Mouse (Mus musculus): ENCODE results near the gene Kit. TPM values are rescaled to one million over a fixed set of nuclear protein-coding genes. Genes with fewer than 3 reads are reported as not detected.

Gene Kit
- total and polyA plus RNA-seq, 2 experiments from 2014 or later, result 24.8 to 36.3 TPM

DNA sequence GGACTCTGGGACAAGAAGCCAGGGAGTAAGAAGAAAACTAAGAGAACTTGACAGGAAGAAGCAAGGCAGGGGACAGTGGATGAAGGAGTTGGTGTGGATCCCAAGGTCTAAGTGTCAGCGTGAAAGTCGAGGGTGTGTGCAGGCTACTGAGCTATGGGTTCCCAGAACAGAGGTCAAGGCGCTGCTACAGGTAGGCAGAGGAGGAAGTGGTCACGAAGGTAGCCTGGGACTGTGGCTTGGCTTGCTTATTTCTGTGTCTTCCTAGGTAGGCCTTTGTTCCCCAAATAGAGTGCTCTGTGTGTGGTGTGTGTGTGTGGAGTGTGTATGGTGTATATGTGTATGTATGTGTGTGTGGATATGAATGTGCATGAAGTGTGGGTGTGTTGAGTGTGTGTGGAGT lies 47.7 kb downstream of the Kit start:
- no peak overlapping the region for H3K4me2 ChIP-seq (ENCODE audit: low read depth)
- no peaks in the 10 kb centered on the region for H3K9me3 ChIP-seq (ENCODE audit: low read length)
- no peak overlapping the region for H3K4me3 ChIP-seq (ENCODE audit: low read depth, low read length)
- no peaks in the 10 kb centered on the region for H3K27me3 ChIP-seq (ENCODE audit: insufficient read depth, low read length)
- TF ChIP-seq CTCF (IDR thresholded peaks at IDR 0.05; ENCODE audit: low read depth), result no peak
- WGBS, result 94% methylated on average over 4 of the region's 4 CpGs
- no peak overlapping the region for H3K27ac ChIP-seq (ENCODE audit: low read depth, low read length)
- no peak overlapping the region for H3K9ac ChIP-seq
- DNase-seq, result no peak
- H3K4me1 ChIP-seq (ENCODE audit: insufficient read depth), result no peaks in the 10 kb centered on the region
- ATAC-seq, result no peak
- H3K36me3 ChIP-seq (ENCODE audit: insufficient read depth), result peaks cover 9% of the 10 kb centered on the region

DNA sequence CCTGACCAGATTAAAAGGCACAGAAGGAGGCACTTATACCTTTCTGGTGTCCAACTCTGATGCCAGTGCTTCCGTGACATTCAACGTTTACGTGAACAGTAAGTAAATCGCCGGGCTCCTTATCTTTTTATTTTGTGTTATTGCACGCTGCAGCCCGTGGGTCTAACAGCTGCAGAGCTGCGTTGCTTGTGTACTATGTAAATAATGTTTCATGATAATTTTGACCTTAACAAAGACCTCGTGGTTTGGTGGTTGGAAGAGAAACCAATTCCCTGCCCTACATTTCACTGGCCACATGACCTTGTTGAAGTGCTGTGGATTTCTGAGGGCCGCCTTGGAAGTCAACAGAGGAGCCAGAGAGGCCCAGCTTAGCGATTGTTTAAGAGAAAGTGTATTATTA lies 48.3 kb downstream of the Kit start:
- DNase-seq, result no peak
- Histone ChIP-seq H3K9ac (no peak overlapping the region), H3K4me1 (ENCODE audit: insufficient read depth) (no peaks in the 10 kb centered on the region), H3K4me3 (ENCODE audit: low read depth, low read length) (no peak overlapping the region), H3K4me2 (ENCODE audit: low read depth) (no peak overlapping the region), H3K27ac (ENCODE audit: low read depth, low read length) (no peak overlapping the region), H3K36me3 (ENCODE audit: insufficient read depth) (peaks cover 9% of the 10 kb centered on the region), H3K27me3 (ENCODE audit: insufficient read depth, low read length) (no peaks in the 10 kb centered on the region), H3K9me3 (ENCODE audit: low read length) (no peaks in the 10 kb centered on the region)
- WGBS, result 88% methylated on average over 11 of the region's 11 CpGs
- no peak for ATAC-seq
- no peak for TF ChIP-seq CTCF (IDR thresholded peaks at IDR 0.05; ENCODE audit: low read depth)

DNA sequence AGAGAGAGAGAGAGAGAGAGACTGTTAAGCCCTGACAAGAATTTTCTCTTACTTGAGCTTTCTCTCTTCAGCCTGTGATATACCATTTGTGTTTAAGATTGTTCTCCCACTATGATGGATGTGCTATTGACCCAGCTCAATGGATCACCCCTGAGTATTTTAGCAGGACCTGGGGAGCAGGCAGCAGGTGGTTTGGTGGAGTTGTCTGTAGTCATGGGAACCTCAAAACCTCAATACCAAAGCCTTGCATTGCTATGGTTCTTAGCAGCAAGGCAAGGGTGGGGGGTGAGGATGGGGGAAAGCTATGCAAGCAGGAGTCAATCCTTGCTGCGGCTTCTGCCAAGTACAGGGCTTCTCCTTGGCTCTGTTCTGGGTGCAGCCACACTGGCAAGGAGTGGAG lies 48.8 kb downstream of the Kit start:
- Histone ChIP-seq H3K27ac (ENCODE audit: low read depth, low read length) (no peak overlapping the region), H3K36me3 (ENCODE audit: insufficient read depth) (peaks cover 9% of the 10 kb centered on the region), H3K9ac (no peak overlapping the region), H3K4me1 (ENCODE audit: insufficient read depth) (no peaks in the 10 kb centered on the region), H3K4me3 (ENCODE audit: low read depth, low read length) (no peak overlapping the region), H3K9me3 (ENCODE audit: low read length) (no peaks in the 10 kb centered on the region), H3K27me3 (ENCODE audit: insufficient read depth, low read length) (no peaks in the 10 kb centered on the region), H3K4me2 (ENCODE audit: low read depth) (no peak overlapping the region)
- ATAC-seq, result no peak
- DNase-seq, result no peak
- no peak for TF ChIP-seq CTCF (IDR thresholded peaks at IDR 0.05; ENCODE audit: low read depth)
- WGBS, result 82% methylated on average over 1 of the region's 1 CpGs

DNA sequence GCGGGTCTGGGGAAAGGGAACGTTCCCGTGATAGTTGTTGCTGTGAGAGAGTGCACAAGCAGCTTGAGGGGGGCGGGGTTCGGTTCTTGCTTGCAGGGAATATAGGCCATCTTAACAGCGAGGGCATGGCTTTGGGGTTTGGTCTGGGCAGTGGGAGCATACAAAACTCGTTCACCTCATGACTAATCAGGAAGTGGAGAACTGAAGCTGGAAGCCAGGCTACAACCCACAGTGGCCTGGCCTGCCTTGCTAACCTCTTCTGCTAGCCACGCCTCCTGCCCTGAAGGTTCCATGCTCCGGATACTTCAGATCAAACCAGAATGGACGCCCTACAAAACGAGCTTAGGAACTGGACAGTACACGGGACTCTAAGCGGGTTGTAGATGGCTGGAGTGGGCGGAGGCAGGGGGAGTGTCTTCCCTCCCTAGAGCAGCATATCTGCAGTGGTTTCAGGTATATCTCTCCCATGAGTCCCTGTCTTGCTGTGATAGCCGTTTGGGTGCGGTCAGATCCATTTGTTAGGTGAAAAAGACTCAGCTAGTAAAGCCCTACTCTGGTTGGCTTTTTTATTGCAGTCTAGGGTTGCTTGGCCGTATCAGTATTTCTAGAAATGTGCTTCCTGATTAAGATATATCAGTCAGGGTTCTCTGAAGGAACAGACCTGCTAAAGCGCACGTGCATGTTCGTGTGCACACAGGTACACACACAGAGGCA lies 49.4 kb downstream of the Kit start:
- Histone ChIP-seq H3K27me3 (ENCODE audit: insufficient read depth, low read length) (no peaks in the 10 kb centered on the region), H3K36me3 (ENCODE audit: insufficient read depth) (peaks cover 9% of the 10 kb centered on the region), H3K4me2 (ENCODE audit: low read depth) (no peak overlapping the region), H3K9ac (no peak overlapping the region), H3K9me3 (ENCODE audit: low read length) (no peaks in the 10 kb centered on the region), H3K4me1 (ENCODE audit: insufficient read depth) (no peaks in the 10 kb centered on the region), H3K27ac (ENCODE audit: low read depth, low read length) (no peak overlapping the region), H3K4me3 (ENCODE audit: low read depth, low read length) (no peak overlapping the region)
- 95% methylated on average over 20 of the region's 20 CpGs for WGBS
- no peak for ATAC-seq
- TF ChIP-seq CTCF (IDR thresholded peaks at IDR 0.05; ENCODE audit: low read depth), result no peak
- DNase-seq, result no peak

DNA sequence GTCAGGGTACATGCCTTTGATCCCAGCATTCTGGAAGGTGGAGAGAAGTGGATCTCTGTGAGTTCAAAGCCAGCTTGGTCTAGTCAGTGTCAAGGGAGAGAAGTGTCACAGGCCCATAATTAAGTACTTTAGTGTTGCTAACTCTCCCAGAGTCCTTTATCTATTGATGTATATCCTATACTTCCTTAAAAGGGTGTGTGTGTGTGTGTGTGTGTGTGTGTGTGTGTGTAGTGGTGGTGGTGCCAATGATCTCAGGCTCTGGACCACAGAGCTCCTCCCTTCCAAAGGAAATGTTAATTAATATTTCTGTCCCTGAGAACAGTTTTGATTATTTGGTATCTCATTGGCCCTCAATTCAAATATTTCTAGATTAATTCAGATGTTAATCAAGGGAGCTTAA lies 50.3 kb downstream of the Kit start:
- TF ChIP-seq CTCF (IDR thresholded peaks at IDR 0.05; ENCODE audit: low read depth), result no peak
- no peak overlapping the region for H3K27ac ChIP-seq (ENCODE audit: low read depth, low read length)

DNA sequence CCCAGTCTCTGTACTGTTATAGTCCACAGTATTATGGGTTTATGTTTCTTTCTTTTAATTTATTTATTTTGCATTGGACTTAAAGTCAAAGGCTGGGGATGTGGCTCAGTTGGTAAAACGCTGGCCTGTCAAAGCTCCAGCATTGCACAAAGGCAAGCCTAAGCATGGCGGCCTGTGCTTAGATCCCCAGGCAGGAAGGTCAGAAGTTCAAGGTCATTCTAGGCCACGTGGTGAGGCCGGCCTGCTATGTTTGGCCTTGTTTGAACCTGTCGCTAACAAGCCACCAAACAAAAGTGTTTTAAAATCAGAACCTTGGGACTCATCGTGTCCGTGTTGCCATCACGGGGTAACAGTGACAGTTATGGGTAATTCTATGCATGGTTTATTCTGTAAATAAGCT lies 51.6 kb downstream of the Kit start:
- no peak for TF ChIP-seq CTCF (IDR thresholded peaks at IDR 0.05; ENCODE audit: low read depth)
- ATAC-seq, result no peak

More for the DNA sequence above, 50.3 kb downstream of the Kit start:
- Histone ChIP-seq H3K36me3 (ENCODE audit: insufficient read depth) (peaks cover 9% of the 10 kb centered on the region), H3K4me2 (ENCODE audit: low read depth) (no peak overlapping the region), H3K4me3 (ENCODE audit: low read depth, low read length) (no peak overlapping the region), H3K27me3 (ENCODE audit: insufficient read depth, low read length) (no peaks in the 10 kb centered on the region), H3K4me1 (ENCODE audit: insufficient read depth) (no peaks in the 10 kb centered on the region), H3K9me3 (ENCODE audit: low read length) (no peaks in the 10 kb centered on the region), H3K9ac (no peak overlapping the region)
- ATAC-seq (no peak), DNase-seq (no peak)

DNA sequence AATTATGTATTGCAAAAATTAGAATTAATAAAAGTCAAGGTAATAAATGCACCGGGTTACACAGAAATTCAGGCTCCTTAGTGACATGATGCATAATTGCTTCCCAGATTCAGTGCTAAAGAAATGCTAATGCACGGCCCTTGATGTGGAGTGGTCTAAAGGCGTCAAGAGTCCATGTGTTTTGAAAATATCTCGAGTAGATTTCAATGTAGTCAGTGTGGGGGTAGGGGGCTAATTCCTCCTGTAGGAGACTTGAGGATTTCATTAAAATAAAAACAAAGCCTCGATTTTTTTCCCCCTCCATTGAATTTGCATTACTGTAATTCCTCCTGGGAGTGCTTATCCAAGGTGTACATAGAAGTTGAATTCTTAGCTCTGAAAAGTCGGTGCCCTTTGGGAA lies 52.0 kb downstream of the Kit start:
- H3K9me3 ChIP-seq (ENCODE audit: low read length), result no peaks in the 10 kb centered on the region
- no peaks in the 10 kb centered on the region for H3K27me3 ChIP-seq (ENCODE audit: insufficient read depth, low read length)
- TF ChIP-seq CTCF (IDR thresholded peaks at IDR 0.05; ENCODE audit: low read depth), result no peak
- H3K4me3 ChIP-seq (ENCODE audit: low read depth, low read length), result no peak overlapping the region
- H3K4me2 ChIP-seq (ENCODE audit: low read depth), result no peak overlapping the region
- 43% methylated on average over 6 of the region's 6 CpGs for WGBS
- peaks cover 4% of the 10 kb centered on the region for H3K36me3 ChIP-seq (ENCODE audit: insufficient read depth)
- H3K4me1 ChIP-seq (ENCODE audit: insufficient read depth), result no peaks in the 10 kb centered on the region
- H3K9ac ChIP-seq, result no peak overlapping the region
- ATAC-seq (no peak), DNase-seq (no peak)
- no peak overlapping the region for H3K27ac ChIP-seq (ENCODE audit: low read depth, low read length)

More for the DNA sequence above, 51.6 kb downstream of the Kit start:
- no peaks in the 10 kb centered on the region for H3K9me3 ChIP-seq (ENCODE audit: low read length)
- H3K27me3 ChIP-seq (ENCODE audit: insufficient read depth, low read length), result no peaks in the 10 kb centered on the region
- H3K9ac ChIP-seq, result no peak overlapping the region
- no peak for DNase-seq
- no peaks in the 10 kb centered on the region for H3K4me1 ChIP-seq (ENCODE audit: insufficient read depth)
- H3K4me2 ChIP-seq (ENCODE audit: low read depth), result no peak overlapping the region
- H3K4me3 ChIP-seq (ENCODE audit: low read depth, low read length), result no peak overlapping the region
- no peak overlapping the region for H3K27ac ChIP-seq (ENCODE audit: low read depth, low read length)
- peaks cover 5% of the 10 kb centered on the region for H3K36me3 ChIP-seq (ENCODE audit: insufficient read depth)
- WGBS, result 56% methylated on average over 8 of the region's 8 CpGs

Data from forebrain, postnatal 0 days (tissue).